Mouse (Mus musculus): ENCODE data around the gene Rragd. TPM values are rescaled to one million over a fixed set of nuclear protein-coding genes. Genes with fewer than 3 reads are reported as not detected.
"Not testable (repeated sequence)": the region's sequence is repeated elsewhere in the genome, so short reads cannot be mapped to it uniquely, and the experiment has no call there.

Rragd gene
- polyA plus RNA-seq, 1 experiment from 2014 or later: 21.1 TPM

DNA sequence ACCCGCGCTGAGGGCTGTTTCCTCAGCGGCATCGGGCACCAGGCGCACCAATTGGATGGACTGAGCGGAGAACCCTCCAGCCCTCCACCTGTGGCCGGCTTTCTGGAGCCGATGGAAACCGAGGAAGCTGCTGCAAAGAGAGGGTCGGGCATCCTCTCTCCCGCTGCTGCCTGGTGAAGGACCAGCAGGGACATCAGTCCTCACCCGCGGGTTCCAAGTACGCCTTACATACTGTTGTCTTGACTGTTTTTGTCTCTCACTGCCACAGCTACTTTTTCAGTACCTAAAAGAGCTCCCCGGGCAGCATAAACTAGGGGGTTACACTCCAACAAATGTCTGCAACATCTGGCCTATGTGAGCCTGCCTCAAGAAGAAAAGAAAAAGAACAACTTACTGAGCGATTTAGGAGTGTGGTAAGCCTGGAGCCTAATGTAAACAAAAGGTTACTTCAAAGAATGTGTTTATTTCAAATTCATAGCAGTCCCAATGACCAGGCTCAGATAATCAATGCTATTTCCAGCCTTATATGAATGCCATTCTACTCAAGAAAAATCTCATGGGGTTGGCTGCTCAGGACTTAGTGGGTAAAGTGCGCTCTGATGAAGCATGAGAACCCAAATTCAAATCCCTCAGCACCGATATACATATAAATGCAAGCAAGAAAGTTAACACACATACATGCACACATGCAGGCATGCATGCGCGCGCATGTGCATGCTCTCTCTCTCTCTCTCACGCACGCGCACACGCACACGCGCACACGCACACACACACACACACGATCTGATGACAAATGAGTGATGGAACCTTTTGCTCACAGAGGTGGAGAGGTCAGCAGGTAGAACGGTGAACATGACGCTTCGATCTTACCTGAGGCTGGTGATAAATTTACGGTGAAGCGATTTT, 31.5 kb upstream of the Rragd start:
- Histone ChIP-seq H3K4me1 (ENCODE audit: control insufficient read depth, insufficient read depth, low read length) (peaks cover 13% of the 10 kb centered on the region; the same call in 1 of the 2 replicates), H3K9me3 (ENCODE audit: control insufficient read depth, low read length) (no peaks in the 10 kb centered on the region), H3K27ac (ENCODE audit: low read depth, low read length) (no peak overlapping the region), H3K27me3 (ENCODE audit: control insufficient read depth, insufficient read depth, low read length) (peaks cover 9% of the 10 kb centered on the region; the same call in 1 of the 2 replicates), H3K9ac (ENCODE audit: low read depth, low read length) (peak overlapping the region; percentile 68; the same call in 1 of the 2 replicates), H3K4me3 (ENCODE audit: low read length) (peak overlapping the region; percentile 74), H3K36me3 (ENCODE audit: control insufficient read depth, insufficient read depth, low read length) (no peaks in the 10 kb centered on the region), H3K4me2 (replicated peaks; ENCODE audit: low read depth, low read length) (peak overlapping the region; percentile 95)
- WGBS: 6% methylated on average over 34 of the region's 34 CpGs
- ATAC-seq (ENCODE audit: low FRiP score, low TSS enrichment): peak; percentile 41

DNA sequence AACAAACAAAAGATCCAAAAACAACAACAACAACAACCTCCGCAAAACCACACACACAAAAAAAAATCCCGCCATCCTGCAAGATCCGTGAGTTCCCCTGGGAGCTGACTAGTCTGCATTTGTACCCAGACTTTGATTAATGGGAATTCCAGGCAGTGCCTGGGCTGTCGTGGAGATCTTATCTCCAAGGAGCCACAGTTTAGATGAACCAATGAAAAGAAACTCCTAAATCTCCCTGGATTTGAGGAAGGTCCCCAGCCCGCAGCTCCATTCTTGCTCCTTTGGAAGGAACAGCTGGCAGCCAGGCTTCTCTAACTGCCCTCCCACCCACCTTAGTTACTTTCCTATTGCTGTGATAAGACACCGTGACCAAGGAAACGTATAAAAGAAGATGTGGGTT, 30.2 kb upstream of the Rragd start:
- H3K36me3 ChIP-seq (ENCODE audit: control insufficient read depth, insufficient read depth, low read length): no peaks in the 10 kb centered on the region
- peak overlapping the region; percentile 74; the same call in 1 of the 2 replicates for H3K4me3 ChIP-seq (ENCODE audit: low read length)
- no peak overlapping the region for H3K27ac ChIP-seq (ENCODE audit: low read depth, low read length)
- H3K27me3 ChIP-seq (ENCODE audit: control insufficient read depth, insufficient read depth, low read length): peaks cover 9% of the 10 kb centered on the region; the same call in 1 of the 2 replicates
- H3K9ac ChIP-seq (ENCODE audit: low read depth, low read length): no peak overlapping the region
- H3K4me2 ChIP-seq (replicated peaks; ENCODE audit: low read depth, low read length): peak overlapping the region; percentile 95
- ATAC-seq (ENCODE audit: low FRiP score, low TSS enrichment): no peak
- H3K4me1 ChIP-seq (ENCODE audit: control insufficient read depth, insufficient read depth, low read length): peaks cover 13% of the 10 kb centered on the region; the same call in 1 of the 2 replicates
- no peaks in the 10 kb centered on the region for H3K9me3 ChIP-seq (ENCODE audit: control insufficient read depth, low read length)
- WGBS: 3% methylated on average over 7 of the region's 7 CpGs

DNA sequence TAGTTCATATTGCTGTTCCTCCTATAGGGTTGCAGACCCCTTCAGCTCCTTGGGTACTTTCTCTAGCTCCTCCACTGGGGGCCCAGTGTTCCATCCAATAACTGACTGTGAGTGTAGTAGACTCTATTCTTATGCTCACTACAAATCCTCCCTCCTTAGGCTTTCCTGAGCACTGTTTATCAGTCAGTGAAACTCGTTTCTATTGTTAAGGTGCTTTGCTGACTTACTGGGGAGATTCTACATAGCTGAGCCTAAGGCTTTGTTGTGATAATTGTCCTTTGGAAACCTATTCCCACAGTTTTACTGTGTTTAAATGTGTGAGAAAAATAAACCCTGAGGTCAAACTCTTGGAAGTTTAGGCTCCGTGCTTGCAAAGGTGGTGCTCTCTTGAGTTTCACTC, 26.4 kb upstream of the Rragd start:
- H3K4me2 ChIP-seq (replicated peaks; ENCODE audit: low read depth, low read length): no peak overlapping the region
- WGBS: 43% methylated on average over 2 of the region's 2 CpGs
- no peak for ATAC-seq (ENCODE audit: low FRiP score, low TSS enrichment)

DNA sequence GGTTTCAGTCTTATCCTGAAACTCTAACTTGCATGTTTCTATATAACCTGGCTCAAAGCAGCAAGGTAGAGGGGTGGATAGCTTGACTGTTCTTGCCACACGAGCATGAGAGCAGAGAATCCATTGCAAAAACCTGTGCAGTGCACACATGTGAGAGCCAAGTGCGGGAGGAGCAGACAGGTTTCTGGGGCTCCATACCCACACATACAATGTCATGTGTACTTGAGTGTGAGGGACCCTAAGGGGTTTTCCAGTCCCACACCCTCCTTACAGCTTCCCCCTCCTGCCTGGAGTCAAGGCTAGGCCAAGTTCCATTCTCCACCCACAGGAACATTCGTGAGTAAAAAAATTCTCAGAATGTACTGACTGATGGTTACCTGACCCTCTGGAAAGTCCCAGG, 21.4 kb upstream of the Rragd start:
- no peak overlapping the region for H3K4me3 ChIP-seq (ENCODE audit: low read length)
- no peaks in the 10 kb centered on the region for H3K36me3 ChIP-seq (ENCODE audit: control insufficient read depth, insufficient read depth, low read length)
- no peaks in the 10 kb centered on the region for H3K9me3 ChIP-seq (ENCODE audit: control insufficient read depth, low read length)
- no peaks in the 10 kb centered on the region for H3K27me3 ChIP-seq (ENCODE audit: control insufficient read depth, insufficient read depth, low read length)
- no peak overlapping the region for H3K27ac ChIP-seq (ENCODE audit: low read depth, low read length)
- H3K9ac ChIP-seq (ENCODE audit: low read depth, low read length): no peak overlapping the region
- 80% methylated on average over 3 of the region's 3 CpGs for WGBS
- no peaks in the 10 kb centered on the region for H3K4me1 ChIP-seq (ENCODE audit: control insufficient read depth, insufficient read depth, low read length)
- no peak overlapping the region for H3K4me2 ChIP-seq (replicated peaks; ENCODE audit: low read depth, low read length)
- ATAC-seq (ENCODE audit: low FRiP score, low TSS enrichment): no peak

More for the DNA sequence above, 26.4 kb upstream of the Rragd start:
- 0 out of 2 replicates have a peak, but pooled peaks cover 2% of the 10 kb centered on the region for H3K4me1 ChIP-seq (ENCODE audit: control insufficient read depth, insufficient read depth, low read length)
- H3K36me3 ChIP-seq (ENCODE audit: control insufficient read depth, insufficient read depth, low read length): no peaks in the 10 kb centered on the region
- no peak overlapping the region for H3K9ac ChIP-seq (ENCODE audit: low read depth, low read length)
- 0 out of 2 replicates have a peak, but pooled peaks cover 4% of the 10 kb centered on the region for H3K27me3 ChIP-seq (ENCODE audit: control insufficient read depth, insufficient read depth, low read length)
- H3K9me3 ChIP-seq (ENCODE audit: control insufficient read depth, low read length): no peaks in the 10 kb centered on the region
- no peak overlapping the region for H3K4me3 ChIP-seq (ENCODE audit: low read length)
- H3K27ac ChIP-seq (ENCODE audit: low read depth, low read length): no peak overlapping the region

DNA sequence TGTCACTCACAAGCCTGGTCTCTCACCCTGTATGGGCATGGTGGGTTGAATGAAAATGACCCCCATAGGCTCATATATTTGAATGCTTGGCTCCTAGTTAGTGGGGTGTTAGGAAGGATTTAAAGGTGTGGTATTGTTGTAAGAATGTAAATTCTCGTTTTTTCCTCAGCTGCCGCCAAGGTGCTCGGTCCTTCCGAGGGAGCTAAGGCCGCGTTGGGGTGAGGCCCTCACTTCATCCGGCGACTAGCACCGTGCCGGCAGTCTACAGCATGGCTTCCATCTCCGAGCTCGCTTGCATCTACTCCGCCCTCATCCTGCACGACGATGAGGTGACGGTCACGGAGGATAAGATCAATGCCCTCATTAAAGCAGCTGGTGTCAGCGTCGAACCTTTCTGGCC, 18.2 kb upstream of the Rragd start:
- WGBS: 82% methylated on average over 19 of the region's 19 CpGs
- not testable (repeated sequence) for H3K9ac ChIP-seq (ENCODE audit: low read depth, low read length); H3K4me3 ChIP-seq (ENCODE audit: low read length)

DNA sequence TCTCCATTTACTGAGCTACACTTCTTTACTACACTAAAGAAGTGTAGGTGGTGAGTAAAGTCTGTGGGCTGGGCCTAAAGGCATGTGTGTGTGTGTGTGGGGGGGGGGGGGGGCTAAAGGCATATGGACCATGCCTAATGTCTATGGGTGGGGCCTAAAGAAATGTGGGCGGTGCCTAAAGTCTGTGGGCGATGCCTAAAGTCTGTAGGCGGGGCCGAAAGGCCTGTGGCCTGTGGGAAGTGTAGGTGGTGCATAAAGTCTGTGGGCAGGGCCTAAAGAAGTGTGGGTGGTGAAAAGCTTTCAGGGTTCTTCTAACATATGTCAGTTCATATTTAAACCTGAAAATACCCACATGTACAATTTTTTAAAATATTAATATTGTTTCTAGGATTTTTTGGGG, 5.5 kb upstream of the Rragd start:
- 86% methylated on average over 4 of the region's 4 CpGs for WGBS
- H3K9me3 ChIP-seq (ENCODE audit: control insufficient read depth, low read length): peaks cover 9% of the 10 kb centered on the region; the same call in 1 of the 2 replicates
- H3K27ac ChIP-seq (ENCODE audit: low read depth, low read length): no peak overlapping the region
- H3K36me3 ChIP-seq (ENCODE audit: control insufficient read depth, insufficient read depth, low read length): no peaks in the 10 kb centered on the region
- no peak overlapping the region for H3K4me3 ChIP-seq (ENCODE audit: low read length)
- H3K4me2 ChIP-seq (replicated peaks; ENCODE audit: low read depth, low read length): no peak overlapping the region
- H3K4me1 ChIP-seq (ENCODE audit: control insufficient read depth, insufficient read depth, low read length): no peaks in the 10 kb centered on the region
- no peak for ATAC-seq (ENCODE audit: low FRiP score, low TSS enrichment)
- no peaks in the 10 kb centered on the region for H3K27me3 ChIP-seq (ENCODE audit: control insufficient read depth, insufficient read depth, low read length)
- no peak overlapping the region for H3K9ac ChIP-seq (ENCODE audit: low read depth, low read length)

More for the DNA sequence above, 18.2 kb upstream of the Rragd start:
- not testable (repeated sequence) for H3K4me1 ChIP-seq (ENCODE audit: control insufficient read depth, insufficient read depth, low read length); H3K27ac ChIP-seq (ENCODE audit: low read depth, low read length); ATAC-seq (ENCODE audit: low FRiP score, low TSS enrichment); H3K9me3 ChIP-seq (ENCODE audit: control insufficient read depth, low read length); H3K4me2 ChIP-seq (replicated peaks; ENCODE audit: low read depth, low read length); H3K36me3 ChIP-seq (ENCODE audit: control insufficient read depth, insufficient read depth, low read length); H3K27me3 ChIP-seq (ENCODE audit: control insufficient read depth, insufficient read depth, low read length)

DNA sequence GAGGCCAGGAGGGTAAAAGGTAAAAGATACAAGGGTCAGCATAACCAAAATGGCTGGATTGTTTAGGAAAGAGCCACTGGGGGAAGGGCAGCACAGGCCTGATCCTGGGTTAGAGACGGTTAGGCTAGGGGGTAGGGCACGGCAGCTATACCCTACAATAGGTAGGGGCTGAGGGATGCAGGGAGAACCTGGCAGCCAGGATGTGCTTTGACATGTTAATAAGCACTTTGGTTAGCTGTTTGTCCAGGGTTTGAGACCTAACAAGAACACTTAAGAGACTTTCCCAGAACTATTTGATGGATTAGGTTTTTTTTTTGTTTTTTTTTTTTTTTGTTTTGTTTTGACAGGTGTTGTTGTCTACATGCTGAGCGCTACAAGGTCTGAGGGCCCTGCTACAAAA, 2.8 kb upstream of the Rragd start:
- H3K9ac ChIP-seq (ENCODE audit: low read depth, low read length): no peak overlapping the region
- ATAC-seq (ENCODE audit: low FRiP score, low TSS enrichment): no peak
- no peak overlapping the region for H3K4me2 ChIP-seq (replicated peaks; ENCODE audit: low read depth, low read length)
- H3K4me3 ChIP-seq (ENCODE audit: low read length): no peak overlapping the region
- no peak overlapping the region for H3K27ac ChIP-seq (ENCODE audit: low read depth, low read length)
- WGBS: 84% methylated on average over 3 of the region's 3 CpGs
- H3K4me1 ChIP-seq (ENCODE audit: control insufficient read depth, insufficient read depth, low read length): peaks cover 8% of the 10 kb centered on the region
- no peaks in the 10 kb centered on the region for H3K27me3 ChIP-seq (ENCODE audit: control insufficient read depth, insufficient read depth, low read length)
- no peaks in the 10 kb centered on the region for H3K36me3 ChIP-seq (ENCODE audit: control insufficient read depth, insufficient read depth, low read length)
- no peaks in the 10 kb centered on the region; the same call in 1 of the 2 replicates for H3K9me3 ChIP-seq (ENCODE audit: control insufficient read depth, low read length)

DNA sequence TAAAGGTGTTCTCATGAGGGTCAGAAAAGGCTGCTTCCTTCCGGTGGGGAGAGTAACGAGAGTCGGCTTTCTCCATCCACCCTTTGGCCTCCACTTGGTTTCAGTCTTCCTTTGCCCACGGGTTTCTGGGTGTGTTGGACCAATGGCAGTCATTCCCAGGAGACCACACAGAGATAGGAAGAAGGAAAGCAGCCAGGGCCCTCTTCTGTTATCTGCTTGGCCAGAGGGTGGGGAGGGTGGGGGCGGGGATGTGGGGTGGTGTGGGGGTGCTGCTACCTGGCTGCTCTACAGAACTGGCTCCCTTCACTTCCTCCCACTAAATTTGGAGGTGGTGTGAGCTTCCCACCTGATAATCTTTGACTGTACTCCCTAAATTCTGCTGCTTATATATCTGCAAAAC, 1.2 kb upstream of the Rragd start:
- no peak overlapping the region for H3K27ac ChIP-seq (ENCODE audit: low read depth, low read length)
- no peaks in the 10 kb centered on the region for H3K27me3 ChIP-seq (ENCODE audit: control insufficient read depth, insufficient read depth, low read length)
- H3K36me3 ChIP-seq (ENCODE audit: control insufficient read depth, insufficient read depth, low read length): no peaks in the 10 kb centered on the region
- H3K4me2 ChIP-seq (replicated peaks; ENCODE audit: low read depth, low read length): no peak overlapping the region
- peaks cover 10% of the 10 kb centered on the region for H3K4me1 ChIP-seq (ENCODE audit: control insufficient read depth, insufficient read depth, low read length)
- H3K9ac ChIP-seq (ENCODE audit: low read depth, low read length): no peak overlapping the region
- no peaks in the 10 kb centered on the region for H3K9me3 ChIP-seq (ENCODE audit: control insufficient read depth, low read length)
- ATAC-seq (ENCODE audit: low FRiP score, low TSS enrichment): no peak
- H3K4me3 ChIP-seq (ENCODE audit: low read length): no peak overlapping the region
- WGBS: 25% methylated on average over 5 of the region's 5 CpGs

DNA sequence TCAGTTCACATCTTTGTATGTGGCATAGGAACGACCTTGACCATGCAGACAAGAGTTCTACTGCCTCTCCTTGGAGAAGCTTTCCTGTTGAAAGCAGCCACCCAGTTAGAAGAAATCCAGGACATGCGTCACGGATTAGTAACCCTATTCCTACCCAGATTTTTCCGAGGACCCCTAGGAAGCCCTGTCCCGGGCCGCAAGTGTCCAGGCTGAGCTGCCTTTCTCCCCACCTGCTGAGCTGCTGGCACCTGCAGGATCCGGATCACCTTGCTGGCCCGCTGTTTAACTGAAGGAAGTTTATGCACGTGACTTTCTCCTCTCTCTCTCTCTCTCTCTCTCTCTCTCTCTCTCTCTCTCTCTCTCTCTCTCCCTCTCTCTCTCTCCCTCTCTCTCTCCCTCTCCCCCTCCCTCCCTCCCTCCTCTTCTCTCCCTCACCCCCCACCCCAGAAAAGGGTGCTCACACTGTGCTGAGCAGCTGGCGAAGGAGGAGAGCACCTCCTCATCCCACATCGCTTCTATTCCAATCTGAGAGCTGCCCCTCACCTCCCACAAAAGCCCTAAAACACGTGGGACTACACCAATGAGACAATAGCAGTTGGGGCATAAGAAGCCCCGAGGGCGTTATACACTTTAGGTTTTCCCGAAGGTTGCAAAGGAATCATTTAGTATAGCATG, 659 bp upstream of the Rragd start:
- peaks cover 10% of the 10 kb centered on the region for H3K4me1 ChIP-seq (ENCODE audit: control insufficient read depth, insufficient read depth, low read length)
- H3K4me2 ChIP-seq (replicated peaks; ENCODE audit: low read depth, low read length): peak overlapping the region; percentile 99
- H3K36me3 ChIP-seq (ENCODE audit: control insufficient read depth, insufficient read depth, low read length): no peaks in the 10 kb centered on the region
- no peaks in the 10 kb centered on the region for H3K27me3 ChIP-seq (ENCODE audit: control insufficient read depth, insufficient read depth, low read length)
- no peak overlapping the region for H3K27ac ChIP-seq (ENCODE audit: low read depth, low read length)
- H3K9me3 ChIP-seq (ENCODE audit: control insufficient read depth, low read length): no peaks in the 10 kb centered on the region
- WGBS: 2% methylated on average over 15 of the region's 15 CpGs
- H3K9ac ChIP-seq (ENCODE audit: low read depth, low read length): no peak overlapping the region
- ATAC-seq (ENCODE audit: low FRiP score, low TSS enrichment): peak; percentile 2; the same call in 1 of the 2 replicates
- H3K4me3 ChIP-seq (ENCODE audit: low read length): peak overlapping the region; percentile 81
